ENCODE assay signal across 9 mouse cellular contexts in the genomic region with DNA sequence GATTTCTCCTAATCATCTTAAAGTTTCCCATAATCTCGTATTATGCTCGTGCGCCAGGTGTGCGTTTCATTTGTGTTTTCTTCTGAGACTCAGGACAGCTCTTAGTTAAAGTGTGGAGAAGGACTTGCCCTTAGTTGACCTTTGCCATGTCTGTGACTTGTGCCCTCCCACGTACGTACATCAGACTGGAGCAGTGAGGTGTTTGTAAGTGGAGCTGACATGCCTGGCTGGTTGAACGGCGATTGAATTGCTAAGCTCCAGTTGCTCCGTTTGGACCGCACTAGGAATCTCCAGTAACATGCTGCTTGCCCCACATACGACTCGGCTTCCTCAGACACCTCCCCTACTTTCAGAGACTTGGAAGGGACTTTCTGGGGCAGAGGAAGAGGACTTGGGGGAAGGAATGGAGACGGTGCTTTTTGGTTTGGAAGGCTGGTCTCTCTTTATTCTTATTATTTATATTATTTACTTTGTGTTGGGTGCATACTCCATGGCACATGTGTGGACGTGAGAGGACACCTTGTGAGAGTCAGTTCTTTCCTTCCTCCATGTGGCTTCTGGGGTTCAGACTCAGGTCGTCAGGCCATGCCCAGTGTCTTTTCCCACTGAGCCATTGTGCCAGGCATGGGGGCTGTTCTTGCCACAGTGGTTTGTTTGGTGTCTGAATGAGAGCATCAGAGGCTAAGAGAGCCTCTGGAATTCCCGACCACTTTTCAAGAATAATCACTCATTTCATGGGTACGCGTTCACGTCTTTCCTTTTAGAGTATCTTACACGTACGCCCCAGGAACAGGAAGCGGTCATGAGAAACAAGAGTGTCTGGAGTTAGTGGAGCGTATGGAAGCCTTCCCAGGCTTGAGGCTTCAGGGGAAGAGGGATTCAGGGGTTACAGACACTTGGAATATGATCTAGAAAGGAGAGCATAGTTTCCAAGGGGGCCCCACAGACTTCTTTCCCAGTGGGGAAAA. TPM values are rescaled to one million over a fixed set of nuclear protein-coding genes. Genes with fewer than 3 reads are reported as not detected.
A peak's percentile ranks its signal among the peaks of the same experiment; 100 is the strongest.
DNase-seq lines count a peak whose midpoint lies in the region; ATAC-seq lines count a peak whose summit lies in the region.
"Had no signal": no experiment of that assay in that cellular context is flagged by ENCODE, and none has a peak within 500 bp of the region (broad histone marks: within the 10 kb centered on the region; RNA-seq: fewer than 3 reads in every experiment).

No protein-coding gene starts in this region.

- WGBS in lung, embryonic 16.5 days, result 42% methylated on average over 23 of the region's 23 CpGs
- WGBS in embryonic facial prominence, embryonic 13.5 days, result 57% methylated on average over 23 of the region's 23 CpGs

- peak overlapping the region; percentile 12; the same call in 1 of the 2 replicates for H3K9ac ChIP-seq in lung, embryonic 16.5 days (ENCODE audit: low read length)
- H3K9ac ChIP-seq in embryonic facial prominence, embryonic 13.5 days, result 0 out of 2 replicates have a peak overlapping the region, but pooled peaks have one; percentile 2
- H3K9ac ChIP-seq: liver, embryonic 14.5 days had no signal

- no peak for ATAC-seq in lung, embryonic 16.5 days (ENCODE audit: low read depth)
- no peak for ATAC-seq in embryonic facial prominence, embryonic 13.5 days (ENCODE audit: insufficient number of reproducible peaks, insufficient read depth, low FRiP score, low TSS enrichment, low read depth)
- no peak for ATAC-seq in erythroid progenitor cell, adult 5-6 weeks (replicated peaks; ENCODE audit: low FRiP score, poor library complexity, severe bottlenecking)

- DNase-seq in lung, adult 18-20 months, result no peak
- peak; percentile 63 to 75 for DNase-seq in kidney, adult 8-10 months
- peak; percentile 80 for DNase-seq in skeletal muscle tissue, adult 2 months (ENCODE audit: low read depth, low spot score)
- DNase-seq in spleen, postnatal 36 days (ENCODE audit: low spot score in 2 of 2), result no peak
- DNase-seq: adrenal gland, postnatal 25 days had no signal

- peak overlapping the region; percentile 56 for H3K27ac ChIP-seq in lung, embryonic 16.5 days (ENCODE audit: low read length)
- peak overlapping the region; percentile 74; the same call in 1 of the 2 replicates for H3K27ac ChIP-seq in embryonic facial prominence, embryonic 13.5 days

- H3K9me3 ChIP-seq in lung, embryonic 16.5 days (ENCODE audit: control insufficient read depth, low read length), result no peaks in the 10 kb centered on the region
- no peaks in the 10 kb centered on the region for H3K9me3 ChIP-seq in embryonic facial prominence, embryonic 13.5 days

- peaks cover 17% of the 10 kb centered on the region for H3K36me3 ChIP-seq in lung, embryonic 16.5 days (ENCODE audit: control insufficient read depth, insufficient read depth, low read length)
- H3K36me3 ChIP-seq in embryonic facial prominence, embryonic 13.5 days, result peaks cover 29% of the 10 kb centered on the region

- H3K27me3 ChIP-seq in lung, embryonic 16.5 days (ENCODE audit: control insufficient read depth, insufficient read depth, low read depth, low read length), result no peaks in the 10 kb centered on the region
- no peaks in the 10 kb centered on the region for H3K27me3 ChIP-seq in embryonic facial prominence, embryonic 13.5 days

- H3K4me2 ChIP-seq in lung, embryonic 16.5 days (ENCODE audit: low read depth, low read length), result no peak overlapping the region
- no peak overlapping the region for H3K4me2 ChIP-seq in embryonic facial prominence, embryonic 13.5 days

- peaks cover 35% of the 10 kb centered on the region for H3K4me1 ChIP-seq in lung, embryonic 16.5 days (replicated peaks; ENCODE audit: control insufficient read depth, insufficient read depth, low read length)
- peaks cover 47% of the 10 kb centered on the region for H3K4me1 ChIP-seq in embryonic facial prominence, embryonic 13.5 days

- H3K4me3 ChIP-seq in lung, embryonic 16.5 days (ENCODE audit: low read length), result no peak overlapping the region
- H3K4me3 ChIP-seq in embryonic facial prominence, embryonic 13.5 days, result no peak overlapping the region

RNA-seq across cellular contexts. Expression of a gene that starts 20.5 kb away (rescaled TPM):
- polyA plus RNA-seq in lung, embryonic 16.5 days (2015; fragmentation: Nextera tagmentation; extraction: Ambion mirVana), result 105 and 108 TPM in 2 replicates
- polyA plus RNA-seq in embryonic facial prominence, embryonic 13.5 days (2015; fragmentation: Nextera tagmentation; extraction: Ambion mirVana), result 146 and 160 TPM in 2 replicates
- total RNA-seq in erythroid progenitor cell, adult 5-6 weeks (2015; ENCODE audit: low replicate concordance), result 40.7 and 42.9 TPM in 2 replicates
- total RNA-seq in erythroid progenitor cell, adult 5-6 weeks (2017; ENCODE audit: low replicate concordance), result 36.2 and 43.0 TPM in 2 replicates

RNA-seq across cellular contexts. Expression of a gene that starts 39.8 kb away (rescaled TPM):
- 16.9 and 17.1 TPM in 2 replicates for polyA plus RNA-seq in lung, embryonic 16.5 days (2015; fragmentation: Nextera tagmentation; extraction: Ambion mirVana)
- 22.7 and 26.8 TPM in 2 replicates for polyA plus RNA-seq in embryonic facial prominence, embryonic 13.5 days (2015; fragmentation: Nextera tagmentation; extraction: Ambion mirVana)
- total RNA-seq in erythroid progenitor cell, adult 5-6 weeks (2015; ENCODE audit: low replicate concordance), result 2.9 and 12.6 TPM in 2 replicates
- total RNA-seq in erythroid progenitor cell, adult 5-6 weeks (2017; ENCODE audit: low replicate concordance), result 5.5 and 5.8 TPM in 2 replicates

RNA-seq across cellular contexts. Expression of a gene that starts 45.1 kb away (rescaled TPM):
- polyA plus RNA-seq in lung, embryonic 16.5 days (2015; fragmentation: Nextera tagmentation; extraction: Ambion mirVana), result 0.52 and 0.55 TPM in 2 replicates
- 0.18 and 0.50 TPM in 2 replicates for polyA plus RNA-seq in embryonic facial prominence, embryonic 13.5 days (2015; fragmentation: Nextera tagmentation; extraction: Ambion mirVana)
- not detected in 2 replicates for total RNA-seq in erythroid progenitor cell, adult 5-6 weeks (2015; ENCODE audit: low replicate concordance)
- not detected in 2 replicates for total RNA-seq in erythroid progenitor cell, adult 5-6 weeks (2017; ENCODE audit: low replicate concordance)

RNA-seq across cellular contexts. Expression of a gene that starts 56.7 kb away (rescaled TPM):
- not detected in 2 replicates for polyA plus RNA-seq in lung, embryonic 16.5 days (2015; fragmentation: Nextera tagmentation; extraction: Ambion mirVana)
- polyA plus RNA-seq in embryonic facial prominence, embryonic 13.5 days (2015; fragmentation: Nextera tagmentation; extraction: Ambion mirVana), result 0.17 TPM in 1 of 2 replicates, not detected in the other
- total RNA-seq in erythroid progenitor cell, adult 5-6 weeks (2015; ENCODE audit: low replicate concordance), result 13.4 and 15.5 TPM in 2 replicates
- 6.7 and 11.9 TPM in 2 replicates for total RNA-seq in erythroid progenitor cell, adult 5-6 weeks (2017; ENCODE audit: low replicate concordance)

Comparison
In these comparisons a context has a peak if more than half of its experiments do, and no peak if none do; other contexts are left out.
1. DNase-seq: peak in kidney, adult 8-10 months (2 of 2) and skeletal muscle tissue, adult 2 months (single experiment); none in lung, adult 18-20 months (0 of 2) and spleen, postnatal 36 days (0 of 2).